Mouse (Mus musculus) left cerebral cortex, postnatal 36 days (tissue): ENCODE results near the gene Apoc2. TPM values are rescaled to one million over a fixed set of nuclear protein-coding genes. Genes with fewer than 3 reads are reported as not detected.

ENCODE experiments used
- DNase-seq, 2 experiments: peaks; one replicate each; pipeline ENCODE4 v3.0.0; 2021 to 2022; ENCODE audit warnings: low spot score in 2 of 2, mixed read lengths in 1 of 2
- intact Hi-C: fragments of 180-260 bp; cut with DNase I; formaldehyde crosslinking; loops from one replicate; pipeline ENCODE4 v1.15.1; 2025
- total RNA-seq, 2 experiments: library from RNA; stranded (reverse); gene quantifications; 2 replicates each; pipeline ENCODE4 v1.2.3; 2021

Gene Apoc2
- total RNA-seq, 2 experiments from 2014 or later: not detected

- intact Hi-C loops: no loop called here
- no peak for DNase-seq
These were observed 42.5 kb downstream of the Apoc2 start for GRCm38 (mm10) chr7:19635074-19635827.

- intact Hi-C loops: no loop called here
- no peak for DNase-seq
These were observed 43.1 kb downstream of the Apoc2 start for GRCm38 (mm10) chr7:19634591-19634990.

GRCm38 (mm10) chr7:19633855-19634254 is 43.9 kb downstream of the Apoc2 start:
- intact Hi-C loops: no loop called here
- no peak for DNase-seq

GRCm38 (mm10) chr7:19633197-19633596 is 44.5 kb downstream of the Apoc2 start:
- intact Hi-C loops: no loop called here
- DNase-seq: no peak

- intact Hi-C loops: no loop called here
- DNase-seq: no peak
These were observed 45.0 kb downstream of the Apoc2 start for GRCm38 (mm10) chr7:19632720-19633119.

- intact Hi-C loops: no loop called here
- DNase-seq: no peak
These were observed 45.5 kb downstream of the Apoc2 start for GRCm38 (mm10) chr7:19632275-19632674.

GRCm38 (mm10) chr7:19629361-19629734 is 48.4 kb downstream of the Apoc2 start, which contains the start of gene Relb:
Gene Relb (minus strand): TSS chr7:19629438.
- peak; percentile 87 to 88 for DNase-seq
- intact Hi-C loops: no loop called here

- intact Hi-C loops: no loop called here
- DNase-seq: peak; percentile 78 to 86
These were observed 49.0 kb downstream of the Apoc2 start for GRCm38 (mm10) chr7:19628536-19629360.

- DNase-seq: no peak
- intact Hi-C loops: no loop called here
These were observed 49.6 kb downstream of the Apoc2 start for GRCm38 (mm10) chr7:19628192-19628535.

- no peak for DNase-seq
- intact Hi-C loops: no loop called here
These were observed 50.0 kb downstream of the Apoc2 start for GRCm38 (mm10) chr7:19627721-19628120.

GRCm38 (mm10) chr7:19623433-19623832 is 54.3 kb downstream of the Apoc2 start:
- intact Hi-C loops: no loop called here

GRCm38 (mm10) chr7:19622241-19622640 is 55.5 kb downstream of the Apoc2 start:
- intact Hi-C loops: no loop called here
- no peak for DNase-seq

More at GRCm38 (mm10) chr7:19623433-19623832, 54.3 kb downstream of the Apoc2 start:
- no peak for DNase-seq

Other genes with a start within 250 kb of the Apoc2 start
- gene Mark4, start 219.1 kb downstream of the Apoc2 start, total RNA-seq: 10 to 100 TPM; 76.8 to 77.7 TPM
- gene Exoc3l2, start 214.6 kb downstream of the Apoc2 start, total RNA-seq: under 1 TPM; 0.23 to 0.52 TPM
- gene Bloc1s3, start 169.6 kb downstream of the Apoc2 start, total RNA-seq: 1 to 10 TPM; 6.8 to 7.2 TPM
- 10 to 100 TPM; 18.2 to 19.5 TPM for gene Trappc6a, start 169.5 kb downstream of the Apoc2 start, total RNA-seq
- gene Nkpd1, start 160.1 kb downstream of the Apoc2 start, total RNA-seq: under 1 TPM; 0.68 to 0.94 TPM
- gene Ppp1r37, start 114.9 kb downstream of the Apoc2 start, total RNA-seq: 100 to 1,000 TPM; 135 to 140 TPM
- 1 to 10 TPM; 1.2 to 1.3 TPM for gene Zfp296, start 100.7 kb downstream of the Apoc2 start, total RNA-seq
- 10 to 100 TPM; 52.6 to 54.1 TPM for gene Gemin7, start 100.3 kb downstream of the Apoc2 start, total RNA-seq
- 100 to 1,000 TPM in 1 of 2 experiments, 10 to 100 TPM in 1; 65.1 to 110 TPM for gene Clasrp, start 73.5 kb downstream of the Apoc2 start, total RNA-seq
- 1 to 10 TPM; 4.6 to 6.7 TPM for gene Relb, start 48.5 kb downstream of the Apoc2 start, total RNA-seq
- 100 to 1,000 TPM; 147 to 157 TPM for gene Clptm1, start 12.9 kb downstream of the Apoc2 start, total RNA-seq
- gene Gm44805, start 3.5 kb upstream of the Apoc2 start, total RNA-seq: not detected
- not detected for gene Apoc4, start 3.5 kb upstream of the Apoc2 start, total RNA-seq
- 1 to 10 TPM; 1.5 to 2.9 TPM for gene Apoc1, start 14.7 kb upstream of the Apoc2 start, total RNA-seq
- gene Apoe, start 21.2 kb upstream of the Apoc2 start, total RNA-seq: 1,000 to 10,000 TPM; 1,886 to 2,087 TPM
- gene Tomm40, start 37.5 kb upstream of the Apoc2 start, total RNA-seq: 100 to 1,000 TPM; 113 to 125 TPM
- gene Nectin2, start 72.5 kb upstream of the Apoc2 start, total RNA-seq: 1 to 10 TPM; 7.2 to 9.3 TPM
- gene Bcam, start 93.1 kb upstream of the Apoc2 start, total RNA-seq: 10 to 100 TPM; 12.2 to 13.1 TPM
- gene Cblc, start 118.9 kb upstream of the Apoc2 start, total RNA-seq: not detected
- gene Bcl3, start 144.8 kb upstream of the Apoc2 start, total RNA-seq: under 1 TPM; 0.27 to 0.32 TPM
- 1 to 10 TPM; 1.2 to 2.1 TPM for gene Gm19345, start 174.1 kb upstream of the Apoc2 start, total RNA-seq
- gene Ceacam16, start 183.4 kb upstream of the Apoc2 start, total RNA-seq: not detected
- not detected for gene Ceacam19, start 210.0 kb upstream of the Apoc2 start, total RNA-seq
- 10 to 100 TPM; 10.7 to 12.0 TPM for gene Pvr, start 243.2 kb upstream of the Apoc2 start, total RNA-seq